Mouse (Mus musculus): Measurements from ENCODE around the gene Suox.

- TF ChIP-seq POLR2A (IDR thresholded peaks at IDR 0.05; ENCODE audit: insufficient read depth, low read depth, low read length), result no peak
- no peak for TF ChIP-seq CTCF (IDR thresholded peaks at IDR 0.05)
- TF ChIP-seq EP300 (IDR thresholded peaks at IDR 0.05; ENCODE audit: insufficient read depth, low read depth, low read length), result no peak
Observed at GRCm38 (mm10) chr10:128625287-128625894, 48.5 kb downstream of the Suox start.
